Mouse (Mus musculus) hindbrain, postnatal 0 days (tissue): ENCODE results near the gene Dnajc1. TPM values are rescaled to one million over a fixed set of nuclear protein-coding genes. Genes with fewer than 3 reads are reported as not detected.

Source experiments
- ATAC-seq: fragments of 200-750 bp; cut with Nextera tagmentation; 2 replicates; pipeline ENCODE4 v1.8.0; 2017; ENCODE audit warnings: mild to moderate bottlenecking, moderate TSS enrichment, moderate library complexity
- DNase-seq: peaks from one replicate; pipeline ENCODE4 v3.0.0-alpha.2; 2015; ENCODE audit warnings: low spot score
- H3K27ac ChIP-seq: fragments of 300-500 bp; sonication (generic); 2 replicates; pipeline ENCODE4 v1.5.1; 2014; ENCODE audit warnings: mild to moderate bottlenecking
- H3K27me3 ChIP-seq: fragments of 300-500 bp; sonication (generic); 2 replicates; pipeline ENCODE4 v1.6.1; 2014; ENCODE audit warnings: low read length, mixed read lengths; ENCODE audit not compliant: insufficient read depth
- H3K36me3 ChIP-seq: fragments of 300-500 bp; sonication (generic); 2 replicates; pipeline ENCODE4 v1.6.1; 2014; ENCODE audit warnings: low read length, mixed read lengths; ENCODE audit not compliant: insufficient read depth
- H3K4me1 ChIP-seq: fragments of 300-500 bp; sonication (generic); 2 replicates; pipeline ENCODE4 v1.6.1; 2014; ENCODE audit warnings: antibody characterized with exemption, low read length, mixed read lengths; ENCODE audit not compliant: insufficient read depth
- H3K4me2 ChIP-seq: fragments of 300-500 bp; sonication (generic); 2 replicates; pipeline ENCODE4 v1.6.1; 2014; ENCODE audit warnings: low read depth, mild to moderate bottlenecking, low read length, moderate library complexity, mixed read lengths
- H3K4me3 ChIP-seq: fragments of 300-500 bp; sonication (generic); 2 replicates; pipeline ENCODE4 v1.5.1; 2014; ENCODE audit warnings: low read length
- H3K9ac ChIP-seq: fragments of 300-500 bp; sonication (generic); replicated peaks from 2 replicates; pipeline ENCODE4 v1.6.1; 2014; ENCODE audit warnings: mild to moderate bottlenecking, low read length, moderate library complexity, mixed read lengths
- H3K9me3 ChIP-seq: fragments of 300-500 bp; sonication (generic); 2 replicates; pipeline ENCODE4 v1.6.1; 2016; ENCODE audit warnings: low read length, mixed read lengths
- CTCF ChIP-seq: IDR thresholded peaks from 2 replicates; pipeline ENCODE4 v1.5.1; 2016; ENCODE audit warnings: antibody characterized with exemption, control low read depth, low read depth
- WGBS: fragments of 180-500 bp; shearing (Covaris S2); extraction: QIAGEN DNeasy Blood & Tissue Kit; methylation state at CpG from one replicate; pipeline ENCODE4 v1.1.7; 2014; 5-methylcytosine and 5-hydroxymethylcytosine counted together
- polyA plus RNA-seq: library from polyadenylated mRNA; unstranded; fragments of >200 nt; fragmentation: Nextera tagmentation; extraction: Ambion mirVana; gene quantifications from 2 replicates; pipeline ENCODE4 v1.2.1, GENCODE M21; 2015
- total RNA-seq: library from RNA; depleted of rRNA; stranded (reverse); fragments of >200 nt; gene quantifications from 2 replicates; pipeline ENCODE4 v1.2.3, GENCODE M21; 2014

Gene Dnajc1
- total and polyA plus RNA-seq, 2 experiments from 2014 or later: 13.0 to 21.2 TPM

DNA sequence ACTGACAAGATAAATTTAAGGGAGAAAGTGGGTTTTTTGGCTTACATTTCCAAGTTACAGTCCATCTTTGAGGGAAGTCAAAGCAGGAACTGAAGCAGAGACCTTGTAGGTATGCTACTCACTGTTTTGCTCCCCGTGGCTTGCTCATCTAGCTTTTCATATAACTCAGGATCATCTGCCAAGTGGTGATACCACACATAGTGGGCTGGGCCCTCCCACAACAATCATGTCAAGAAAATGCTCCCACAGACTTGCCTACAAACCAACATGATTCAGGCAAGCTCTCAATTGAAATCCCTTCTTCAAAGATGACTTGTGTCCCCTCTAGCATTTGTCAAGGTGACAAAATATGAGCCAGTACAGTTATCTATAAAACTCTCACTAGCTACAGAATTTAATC lies 3.0 kb downstream of the Dnajc1 start:
- H3K9ac ChIP-seq: no peak overlapping the region
- ATAC-seq (no peak), DNase-seq (no peak)
- no peak for TF ChIP-seq CTCF
- no peaks in the 10 kb centered on the region for H3K4me1 ChIP-seq
- H3K27ac ChIP-seq: no peak overlapping the region
- no peaks in the 10 kb centered on the region for H3K27me3 ChIP-seq
- H3K36me3 ChIP-seq: no peaks in the 10 kb centered on the region
- no peak overlapping the region for H3K4me3 ChIP-seq
- WGBS: 84% methylated on average over 1 of the region's 1 CpGs
- no peak overlapping the region for H3K4me2 ChIP-seq
- H3K9me3 ChIP-seq: no peaks in the 10 kb centered on the region

DNA sequence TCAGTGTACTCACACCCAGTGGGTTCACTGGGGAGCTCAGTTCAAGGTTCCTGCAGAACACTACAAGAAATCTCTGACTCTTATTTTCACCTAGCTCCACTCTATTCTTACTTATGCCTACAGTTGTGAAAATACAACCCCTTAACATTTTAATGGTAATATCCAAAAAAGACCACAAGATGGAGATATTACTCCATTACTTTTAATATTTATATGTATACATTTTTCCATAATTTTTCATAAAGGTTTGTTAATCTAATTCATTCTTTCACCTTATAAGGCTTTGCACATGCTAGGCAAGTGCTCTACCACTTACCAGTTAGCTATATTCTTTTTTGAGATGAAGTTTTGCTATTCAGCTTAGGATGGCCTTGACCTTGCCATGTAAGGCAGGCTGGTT lies 11.0 kb downstream of the Dnajc1 start:
- ATAC-seq (no peak), DNase-seq (peak; percentile 12)
- H3K4me1 ChIP-seq: no peaks in the 10 kb centered on the region
- H3K9ac ChIP-seq: no peak overlapping the region
- no peaks in the 10 kb centered on the region for H3K27me3 ChIP-seq
- H3K9me3 ChIP-seq: no peaks in the 10 kb centered on the region
- H3K36me3 ChIP-seq: no peaks in the 10 kb centered on the region
- no peak overlapping the region for H3K4me3 ChIP-seq
- TF ChIP-seq CTCF: peak; percentile 40
- H3K4me2 ChIP-seq: no peak overlapping the region
- no peak overlapping the region for H3K27ac ChIP-seq

DNA sequence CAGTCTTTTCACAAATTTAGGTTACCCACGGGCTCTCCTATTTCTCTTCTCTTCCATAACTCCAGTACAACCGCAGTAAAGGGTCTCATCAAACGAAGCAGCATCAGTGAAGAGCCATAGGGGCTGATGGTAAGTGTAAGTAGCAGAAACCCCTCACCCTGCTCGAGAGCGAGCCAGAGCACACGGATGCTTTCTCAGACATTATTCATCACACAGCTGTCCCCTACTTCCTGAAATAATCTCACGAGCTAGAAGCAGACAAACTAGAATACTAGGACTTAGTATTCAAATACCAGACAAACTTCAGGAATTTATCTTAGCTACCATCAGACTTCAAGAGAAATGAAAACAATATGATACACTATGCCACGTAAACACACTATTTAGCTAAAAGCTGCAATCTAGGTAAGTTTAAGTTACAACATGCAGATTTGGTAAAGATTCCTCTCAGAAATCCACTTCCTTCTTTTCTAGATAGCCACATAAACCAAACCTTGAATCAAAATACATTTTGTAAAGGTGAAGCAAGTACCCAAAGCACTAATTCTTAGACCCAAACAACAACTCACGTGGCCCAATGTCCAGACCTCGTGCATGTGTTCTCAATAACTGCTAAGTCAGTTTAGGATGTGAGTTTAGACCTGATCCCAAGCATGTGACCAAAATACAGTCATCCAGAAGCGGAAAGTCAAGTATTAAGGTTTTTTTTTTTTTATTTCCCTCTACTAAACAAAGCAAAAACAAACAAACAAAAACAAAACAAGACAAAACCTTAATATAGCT lies 20.0 kb downstream of the Dnajc1 start:
- Histone ChIP-seq H3K27ac (no peak overlapping the region), H3K4me2 (no peak overlapping the region), H3K4me1 (no peaks in the 10 kb centered on the region), H3K27me3 (no peaks in the 10 kb centered on the region), H3K9ac (no peak overlapping the region), H3K36me3 (no peaks in the 10 kb centered on the region), H3K9me3 (no peaks in the 10 kb centered on the region), H3K4me3 (no peak overlapping the region)
- ATAC-seq: no peak
- TF ChIP-seq CTCF: no peak
- DNase-seq: no peak
- WGBS: 76% methylated on average over 11 of the region's 11 CpGs

DNA sequence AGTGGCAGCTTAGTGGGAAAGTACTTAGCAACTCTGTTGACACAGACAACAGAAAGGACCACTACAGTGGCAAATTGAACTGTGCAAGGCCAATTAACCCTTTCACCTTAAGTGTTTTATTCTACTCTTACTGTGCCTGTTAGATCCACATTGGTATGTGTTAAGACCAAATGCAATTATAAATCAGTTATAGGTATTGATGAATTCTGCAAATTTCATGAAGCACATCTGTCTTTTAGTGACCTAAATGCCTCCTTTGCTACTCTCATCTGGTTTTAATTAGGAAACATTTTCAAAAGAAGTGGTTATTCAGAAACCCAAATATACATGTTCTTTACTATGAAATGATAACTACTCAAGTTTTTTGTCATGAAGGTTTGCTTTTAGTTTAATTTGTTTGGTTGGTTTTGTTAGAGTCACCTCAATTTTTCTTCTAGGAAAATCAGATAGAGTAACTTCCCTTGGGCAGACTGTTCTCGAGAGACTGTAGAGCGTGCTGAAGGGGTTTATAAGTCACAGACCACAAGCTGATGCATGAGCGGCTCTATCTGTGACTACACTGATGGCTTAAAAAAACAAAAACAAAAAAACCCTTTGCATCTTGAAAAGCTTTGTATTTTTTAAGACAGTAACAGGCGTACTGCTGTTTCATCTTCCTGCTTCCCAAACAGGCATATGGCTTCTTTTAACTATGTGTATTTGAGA lies 21.7 kb downstream of the Dnajc1 start:
- Histone ChIP-seq H3K4me3 (no peak overlapping the region), H3K9ac (no peak overlapping the region), H3K36me3 (no peaks in the 10 kb centered on the region), H3K27ac (no peak overlapping the region), H3K27me3 (no peaks in the 10 kb centered on the region), H3K4me1 (no peaks in the 10 kb centered on the region), H3K9me3 (no peaks in the 10 kb centered on the region), H3K4me2 (no peak overlapping the region)
- no peak for TF ChIP-seq CTCF
- 72% methylated on average over 4 of the region's 4 CpGs for WGBS
- DNase-seq (no peak), ATAC-seq (no peak)

DNA sequence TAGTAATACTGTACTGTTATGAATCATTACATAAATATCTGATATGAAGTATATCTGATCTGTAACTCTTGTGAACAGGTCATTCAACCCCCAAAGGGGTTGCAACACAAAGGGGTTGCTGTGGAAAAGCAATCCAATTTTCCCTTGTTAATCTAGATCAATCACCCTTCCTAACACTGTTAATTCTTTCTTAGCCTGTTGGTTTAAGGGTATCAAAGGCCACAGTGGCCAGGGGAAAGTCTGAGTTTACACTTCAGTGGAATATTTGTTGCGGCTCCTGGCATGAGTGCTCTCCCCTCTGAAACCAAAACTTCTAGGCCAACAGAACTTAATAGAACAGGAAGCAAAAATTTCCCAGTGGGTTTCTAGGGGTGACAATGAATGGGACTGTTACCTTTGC lies 28.2 kb downstream of the Dnajc1 start:
- H3K4me3 ChIP-seq: no peak overlapping the region
- no peak overlapping the region for H3K4me2 ChIP-seq
- no peaks in the 10 kb centered on the region for H3K4me1 ChIP-seq
- H3K9ac ChIP-seq: no peak overlapping the region
- ATAC-seq (no peak), DNase-seq (no peak)
- H3K9me3 ChIP-seq: no peaks in the 10 kb centered on the region
- no peaks in the 10 kb centered on the region for H3K36me3 ChIP-seq
- no peak for TF ChIP-seq CTCF
- no peak overlapping the region for H3K27ac ChIP-seq
- no peaks in the 10 kb centered on the region for H3K27me3 ChIP-seq
- WGBS: 94% methylated on average over 1 of the region's 1 CpGs

DNA sequence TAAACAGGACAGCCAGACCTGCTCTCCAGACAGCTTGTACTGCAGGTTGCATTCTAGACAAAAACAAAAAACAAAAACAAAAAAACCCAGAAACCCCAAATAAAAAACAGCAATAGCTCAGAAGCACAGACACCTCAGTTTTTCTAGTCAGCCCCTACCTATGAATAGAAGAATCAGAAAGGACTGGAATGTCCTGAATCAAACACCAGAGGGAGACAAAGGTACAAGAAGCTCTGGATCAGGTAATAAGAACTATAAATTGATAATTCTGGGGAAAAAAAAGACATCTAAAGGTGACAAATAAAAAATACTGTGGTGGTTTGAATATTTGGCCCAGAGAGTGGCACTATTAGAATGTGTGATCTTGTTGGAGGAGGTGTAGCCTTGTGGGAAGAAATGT lies 37.3 kb downstream of the Dnajc1 start:
- no peaks in the 10 kb centered on the region for H3K36me3 ChIP-seq
- H3K9ac ChIP-seq: no peak overlapping the region
- H3K27ac ChIP-seq: no peak overlapping the region
- no peaks in the 10 kb centered on the region for H3K9me3 ChIP-seq
- ATAC-seq (no peak), DNase-seq (peak; percentile 49)
- no peak overlapping the region for H3K4me2 ChIP-seq
- H3K4me1 ChIP-seq: no peaks in the 10 kb centered on the region
- H3K4me3 ChIP-seq: no peak overlapping the region
- no peaks in the 10 kb centered on the region for H3K27me3 ChIP-seq
- peak; percentile 53 for TF ChIP-seq CTCF

DNA sequence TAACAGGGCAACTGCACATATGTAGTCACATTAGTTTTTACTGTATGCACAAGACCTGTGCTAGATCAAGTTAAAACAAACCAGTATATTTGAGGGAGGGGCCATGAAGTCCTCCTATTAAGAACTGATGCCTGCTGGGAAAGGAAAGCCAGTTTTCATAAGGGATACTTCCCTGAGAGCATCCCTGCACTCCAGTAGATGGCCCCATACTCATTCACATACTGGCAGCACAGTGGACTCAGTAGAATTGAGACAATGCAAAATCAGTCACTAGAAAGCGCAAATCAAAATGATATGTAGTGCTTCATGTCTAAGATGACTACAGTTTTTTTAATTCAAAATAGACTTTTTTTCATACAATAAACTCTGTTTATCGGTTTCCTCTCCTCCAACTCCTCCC lies 40.0 kb downstream of the Dnajc1 start:
- peak; percentile 50 for TF ChIP-seq CTCF
- H3K4me3 ChIP-seq: no peak overlapping the region
- ATAC-seq: no peak
- H3K27me3 ChIP-seq: no peaks in the 10 kb centered on the region
- no peaks in the 10 kb centered on the region for H3K36me3 ChIP-seq
- no peak overlapping the region for H3K4me2 ChIP-seq
- no peak overlapping the region for H3K9ac ChIP-seq
- 90% methylated on average over 2 of the region's 2 CpGs for WGBS
- H3K9me3 ChIP-seq: no peaks in the 10 kb centered on the region
- DNase-seq: peak; percentile 31
- H3K27ac ChIP-seq: no peak overlapping the region
- H3K4me1 ChIP-seq: no peaks in the 10 kb centered on the region
